Mouse (Mus musculus) urinary bladder, postnatal 4 days (tissue): ENCODE measurements around the gene Herc1.

Source experiments
- DNase-seq, 2 experiments: peaks; one replicate each; pipeline ENCODE4 v3.0.0; 2021 to 2022; ENCODE audit warnings: low spot score in 2 of 2

Gene Herc1

DNA sequence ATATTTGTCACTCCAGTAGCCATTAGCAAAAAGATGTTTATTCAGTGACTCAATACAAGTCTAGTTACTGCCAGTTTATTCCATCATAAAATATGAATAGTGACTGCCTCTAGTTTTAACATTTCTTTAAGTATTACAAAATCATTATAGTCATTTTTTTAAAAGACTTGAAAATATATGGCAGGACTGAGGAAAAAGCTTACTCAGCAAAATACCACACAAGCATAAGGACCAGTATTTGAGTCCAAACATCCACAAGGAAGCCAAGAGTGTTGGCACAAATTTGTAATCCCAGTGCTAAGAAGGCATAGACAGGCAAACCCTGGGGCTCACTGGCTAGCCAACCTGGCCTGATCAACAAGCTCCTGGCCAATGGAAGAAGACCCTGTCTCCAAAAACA lies 143.7 kb downstream of the Herc1 start:
- DNase-seq = no peak

DNA sequence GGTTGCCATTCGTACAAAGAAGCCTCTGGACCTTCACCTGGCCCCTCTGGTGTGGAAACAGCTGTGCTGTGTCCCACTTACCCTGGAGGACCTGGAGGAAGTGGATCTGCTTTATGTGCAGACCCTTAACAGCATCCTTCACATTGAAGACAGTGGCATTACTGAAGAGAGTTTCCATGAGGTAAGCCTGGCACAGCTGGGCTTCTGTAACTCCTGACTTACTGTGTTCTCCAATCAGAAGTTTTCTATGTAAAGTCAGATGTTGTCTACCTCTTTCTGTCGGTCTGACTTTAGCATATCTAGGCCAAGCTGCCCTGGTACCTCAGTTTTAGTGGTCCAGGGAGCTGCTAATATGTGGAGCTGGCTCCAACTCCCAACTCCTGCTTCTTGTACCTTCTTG lies 151.0 kb downstream of the Herc1 start:
- no peak for DNase-seq

DNA sequence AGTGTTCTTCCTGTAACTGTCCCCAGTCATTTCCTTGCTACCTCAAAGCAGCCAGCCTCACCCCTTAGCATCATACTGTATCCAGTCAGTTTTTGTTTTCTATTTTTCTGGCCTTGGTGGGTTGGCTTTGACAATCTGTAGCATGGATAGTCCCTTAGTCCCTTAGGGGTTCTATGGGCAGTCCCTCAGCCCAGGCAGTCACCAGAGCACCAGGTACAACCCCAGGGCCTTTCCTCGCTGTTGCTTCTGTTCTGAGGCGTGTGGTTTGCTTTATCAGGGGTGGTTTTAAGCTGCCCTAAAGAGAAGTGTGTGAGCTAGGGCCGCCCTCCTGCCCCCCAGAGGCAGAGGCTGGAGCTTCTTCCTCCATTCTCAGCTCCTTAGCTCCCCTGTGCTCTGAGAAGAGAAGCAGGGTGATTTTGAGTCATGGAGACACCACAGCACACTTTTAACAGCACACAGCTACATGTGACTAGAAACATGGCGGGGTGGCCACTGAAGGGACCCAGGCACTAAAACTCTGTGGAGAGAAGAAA lies 153.7 kb downstream of the Herc1 start:
- DNase-seq = no peak

DNA sequence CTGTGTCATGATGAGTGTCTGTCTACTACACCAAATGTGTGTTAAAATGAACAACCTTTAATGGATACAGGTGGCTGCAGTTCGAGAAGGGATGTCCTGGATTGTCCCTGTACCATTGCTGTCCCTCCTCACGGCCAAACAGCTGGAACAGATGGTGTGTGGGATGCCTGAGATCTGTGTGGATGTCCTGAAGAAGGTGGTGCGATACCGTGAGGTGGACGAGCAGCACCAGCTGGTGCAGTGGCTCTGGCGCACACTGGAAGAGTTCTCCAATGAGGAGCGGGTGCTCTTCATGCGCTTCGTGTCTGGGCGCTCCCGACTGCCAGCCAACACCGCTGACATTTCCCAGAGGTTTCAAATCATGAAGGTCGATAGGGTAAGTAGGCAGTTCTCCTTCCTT lies 154.3 kb downstream of the Herc1 start:
- DNase-seq = no peak

DNA sequence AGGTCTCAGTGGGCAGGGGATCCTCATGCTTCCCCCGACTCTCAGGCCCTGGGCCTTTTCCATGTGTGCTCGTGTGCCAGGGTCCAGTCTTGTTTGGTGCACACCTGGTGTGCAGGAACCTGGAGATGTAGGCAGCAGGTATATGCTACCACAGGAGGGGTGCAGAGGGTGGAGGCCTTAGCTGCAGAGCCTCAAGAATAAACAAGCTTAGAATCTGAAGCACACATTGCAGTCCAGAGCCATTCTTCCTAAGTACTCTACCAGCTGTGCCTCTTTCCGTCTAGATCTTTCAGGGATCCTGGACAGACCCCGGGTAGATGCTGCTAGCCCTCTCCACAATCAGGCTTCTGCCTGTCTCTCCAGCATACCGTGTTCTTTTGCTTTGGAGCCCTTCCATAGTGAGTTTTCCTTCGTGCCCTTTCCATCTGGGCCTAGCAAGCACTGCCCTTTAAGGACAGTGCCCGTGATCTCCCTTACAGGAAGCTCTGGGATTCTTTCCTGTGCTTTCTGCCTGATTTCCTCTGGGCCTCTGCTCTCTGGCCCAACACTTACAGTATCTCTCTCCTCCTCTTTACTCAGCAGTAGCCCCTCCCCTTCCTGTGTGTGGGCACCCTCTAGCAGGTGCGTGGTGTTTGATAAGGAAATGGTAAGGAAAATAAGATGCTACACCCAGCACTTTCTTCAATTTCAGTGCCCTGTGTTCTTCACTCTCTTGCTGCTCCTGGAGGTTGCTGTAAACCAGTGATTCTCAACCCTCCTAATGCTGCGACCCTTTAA lies 155.1 kb downstream of the Herc1 start:
- no peak for DNase-seq

DNA sequence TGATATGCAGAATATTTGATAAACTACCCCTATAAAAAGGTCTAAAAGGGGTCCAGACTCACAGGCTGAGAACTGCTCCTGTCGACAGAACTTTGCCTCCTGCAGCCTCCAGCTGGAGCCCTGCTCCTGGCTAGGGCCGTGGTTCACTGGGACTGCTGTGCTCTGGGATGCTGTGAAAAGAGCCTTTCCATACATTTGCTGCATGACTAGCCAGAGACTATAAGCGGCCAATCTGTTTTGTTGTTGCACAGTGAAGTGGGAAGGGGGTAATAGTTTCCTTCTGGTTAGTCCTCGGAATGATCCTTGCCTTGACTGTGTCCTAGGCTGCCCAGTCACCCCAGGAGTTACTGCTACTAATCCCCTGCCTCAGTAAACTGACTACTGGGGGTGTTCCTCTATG lies 155.8 kb downstream of the Herc1 start:
- DNase-seq = no peak

DNA sequence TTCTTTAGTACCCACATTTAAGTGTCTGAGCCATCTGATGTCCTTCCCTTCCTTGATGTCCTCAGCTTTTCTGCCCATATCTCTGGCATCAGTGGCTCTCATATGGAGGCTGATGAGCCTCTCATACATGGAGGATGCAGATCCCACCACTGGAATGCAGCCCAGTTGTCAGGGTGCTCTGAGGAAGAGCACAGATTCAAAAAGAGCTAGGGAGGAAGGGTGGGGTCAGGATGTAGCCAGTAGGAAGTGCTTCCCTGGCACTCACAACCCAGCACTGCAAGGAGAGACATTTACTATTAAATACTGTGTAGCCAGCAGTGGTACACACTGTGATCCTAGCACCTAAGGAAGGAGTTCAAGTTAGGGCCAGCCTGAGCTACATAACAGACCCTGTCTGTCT lies 156.2 kb downstream of the Herc1 start:
- DNase-seq = no peak

DNA sequence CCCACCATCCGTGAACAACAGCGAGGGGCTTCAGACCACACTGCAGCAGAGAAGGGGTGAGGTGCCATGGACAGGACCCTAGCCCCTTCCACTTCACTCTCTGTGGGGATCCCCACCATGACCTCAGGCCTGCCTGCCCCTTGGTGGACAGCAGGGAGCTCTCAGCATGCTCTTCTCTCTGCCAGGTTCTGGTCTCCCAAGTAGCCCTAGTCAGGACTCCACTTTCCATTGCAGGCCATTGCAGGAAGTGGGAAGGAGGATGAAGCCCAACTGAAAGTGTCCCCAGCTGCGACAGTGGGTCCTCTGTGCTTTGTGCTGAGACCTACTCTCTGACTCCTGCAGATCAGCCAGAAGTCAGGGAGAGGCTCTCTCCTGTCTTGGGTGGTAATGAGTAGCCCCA lies 157.4 kb downstream of the Herc1 start:
- DNase-seq = no peak

DNA sequence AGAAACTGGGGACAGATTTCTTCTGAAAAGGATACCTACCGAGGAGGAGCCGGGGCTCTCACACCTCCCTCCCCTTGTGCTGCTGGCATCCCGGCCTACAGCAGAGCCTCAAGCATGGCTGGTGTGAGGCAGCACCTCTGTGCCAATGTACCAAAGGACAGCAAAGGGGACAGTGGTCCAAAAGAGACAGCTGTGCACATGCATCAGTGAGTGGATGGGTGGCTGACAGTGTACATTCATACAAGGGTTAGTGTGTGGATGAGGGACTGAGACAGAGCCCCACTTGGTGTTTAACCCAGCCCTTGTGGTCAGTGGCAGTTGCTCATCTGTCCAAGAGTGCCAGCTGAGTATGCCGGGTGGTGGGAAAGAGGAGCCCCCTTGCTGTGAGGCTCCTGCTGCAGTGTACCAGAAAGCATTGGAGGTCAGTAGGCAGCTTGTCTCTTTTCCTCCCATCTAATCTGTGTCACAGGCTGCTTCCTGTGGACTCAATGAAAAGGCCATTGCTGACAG lies 158.7 kb downstream of the Herc1 start:
- no peak for DNase-seq

DNA sequence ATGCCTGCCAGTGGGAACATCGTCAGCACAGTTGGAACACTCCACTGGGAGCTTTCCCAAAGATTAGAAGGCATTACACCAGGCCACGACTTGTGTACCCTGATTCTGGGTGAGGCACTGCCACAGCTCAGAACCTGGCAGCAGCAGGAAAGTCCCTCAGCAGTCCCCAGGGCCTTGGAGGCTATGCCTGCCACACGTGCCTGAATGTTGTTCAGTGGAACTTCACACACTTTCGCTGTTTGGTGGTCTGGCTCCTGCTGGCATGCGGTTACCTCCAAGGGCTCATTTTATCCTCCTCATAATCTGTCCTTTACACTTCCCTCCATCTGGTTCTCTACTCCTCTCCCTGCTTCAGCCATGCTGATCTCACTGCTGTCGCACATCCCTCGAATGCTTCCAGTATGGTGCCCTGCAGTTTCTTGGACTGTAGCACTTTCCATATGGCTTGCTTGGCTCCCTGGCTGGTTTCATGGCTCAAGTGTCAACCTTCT lies 160.1 kb downstream of the Herc1 start:
- no peak for DNase-seq

DNA sequence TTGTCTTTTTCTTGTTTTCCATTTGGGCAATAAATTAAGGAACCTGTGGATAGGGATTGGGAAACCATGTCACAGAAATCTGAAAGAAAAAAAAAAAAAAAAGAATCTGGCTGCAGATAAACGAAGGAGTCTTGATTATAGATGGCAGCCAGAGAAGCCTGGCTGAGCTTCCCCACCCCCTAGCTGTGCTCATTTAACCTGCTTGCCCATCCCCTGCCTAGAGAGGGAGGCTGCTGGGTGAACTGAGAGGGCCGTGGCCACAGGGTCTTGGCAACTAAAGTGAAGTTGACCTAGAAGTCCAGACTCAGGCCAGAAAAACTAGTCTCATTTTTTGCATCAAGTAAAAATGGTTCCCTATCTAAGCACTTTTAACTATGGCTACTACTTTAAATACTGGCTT lies 160.7 kb downstream of the Herc1 start:
- DNase-seq = no peak

DNA sequence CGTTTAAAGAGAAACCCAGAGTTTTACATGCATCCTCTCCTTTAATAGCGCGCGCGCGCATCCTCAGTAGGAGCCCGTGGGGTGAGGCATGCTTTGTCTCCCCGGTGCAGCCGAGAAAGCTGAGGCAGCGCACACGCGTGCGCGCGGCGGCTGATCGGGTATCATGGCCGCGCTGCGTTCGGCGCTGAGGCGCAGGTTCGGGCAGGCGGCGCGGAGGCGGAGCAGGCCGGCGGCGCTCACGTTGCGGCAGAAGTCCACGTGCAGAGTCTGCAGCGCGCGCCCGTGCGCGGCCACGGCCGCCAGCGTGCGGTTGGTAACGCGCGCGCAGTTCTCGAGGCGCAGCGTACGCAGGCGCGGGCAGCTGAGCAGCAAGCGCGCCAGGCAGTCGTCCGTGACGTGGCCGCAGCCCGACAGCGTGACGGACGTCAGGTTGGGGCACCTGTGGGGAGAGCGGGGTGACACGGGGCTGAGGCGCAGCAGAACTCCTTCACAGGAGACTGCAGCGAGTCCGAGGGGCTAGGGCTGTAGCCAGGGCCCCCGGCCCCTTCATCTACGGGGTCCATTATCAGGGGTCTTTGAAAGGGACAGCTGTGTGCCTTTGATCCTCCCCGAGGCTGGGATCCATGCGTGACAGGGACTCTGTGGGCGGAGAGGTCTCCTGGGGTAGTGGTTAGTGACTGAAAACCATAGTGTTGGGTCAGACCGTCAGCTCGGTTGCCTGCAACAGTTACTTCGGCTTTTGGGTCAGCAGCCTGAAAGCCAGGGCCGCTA lies 161.5 kb downstream of the Herc1 start:
- DNase-seq = peak; percentile 94 to 95

DNA sequence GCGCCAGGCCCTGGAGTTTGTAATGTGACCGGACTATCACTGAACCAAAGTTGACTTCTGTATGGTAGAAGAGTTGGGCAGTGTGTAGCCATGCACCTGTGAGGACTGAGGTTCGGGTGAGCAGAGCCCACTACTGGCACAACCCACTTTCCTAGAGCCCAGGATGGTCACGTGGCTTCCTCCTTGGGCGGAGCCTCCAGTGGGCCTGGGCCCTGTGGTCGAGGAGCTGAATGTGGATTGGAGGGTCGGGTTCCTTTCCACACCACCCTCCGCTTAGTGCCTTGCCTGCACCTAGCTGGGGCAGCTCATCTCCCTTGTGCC lies 162.1 kb downstream of the Herc1 start:
- DNase-seq = peak; percentile 82 to 87

DNA sequence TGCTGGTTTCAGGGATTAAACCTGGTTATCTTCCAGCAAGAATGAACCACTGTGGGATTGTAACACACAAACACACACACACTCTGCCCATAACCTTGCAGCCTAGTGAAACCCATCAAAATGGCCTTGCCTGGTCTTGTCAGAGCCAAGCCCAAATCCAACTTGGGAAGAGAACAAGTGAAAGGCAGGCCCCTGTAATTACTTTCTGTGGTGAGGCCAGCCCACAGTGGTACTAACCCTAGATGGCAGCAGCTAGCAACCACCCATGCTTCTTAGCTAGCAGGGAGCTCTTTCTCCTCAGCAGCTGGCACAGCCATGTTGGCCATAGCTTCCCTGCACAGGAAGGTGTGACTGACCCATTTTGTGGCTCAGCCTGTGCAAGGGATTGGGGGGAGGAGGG lies 162.9 kb downstream of the Herc1 start:
- DNase-seq = no peak

DNA sequence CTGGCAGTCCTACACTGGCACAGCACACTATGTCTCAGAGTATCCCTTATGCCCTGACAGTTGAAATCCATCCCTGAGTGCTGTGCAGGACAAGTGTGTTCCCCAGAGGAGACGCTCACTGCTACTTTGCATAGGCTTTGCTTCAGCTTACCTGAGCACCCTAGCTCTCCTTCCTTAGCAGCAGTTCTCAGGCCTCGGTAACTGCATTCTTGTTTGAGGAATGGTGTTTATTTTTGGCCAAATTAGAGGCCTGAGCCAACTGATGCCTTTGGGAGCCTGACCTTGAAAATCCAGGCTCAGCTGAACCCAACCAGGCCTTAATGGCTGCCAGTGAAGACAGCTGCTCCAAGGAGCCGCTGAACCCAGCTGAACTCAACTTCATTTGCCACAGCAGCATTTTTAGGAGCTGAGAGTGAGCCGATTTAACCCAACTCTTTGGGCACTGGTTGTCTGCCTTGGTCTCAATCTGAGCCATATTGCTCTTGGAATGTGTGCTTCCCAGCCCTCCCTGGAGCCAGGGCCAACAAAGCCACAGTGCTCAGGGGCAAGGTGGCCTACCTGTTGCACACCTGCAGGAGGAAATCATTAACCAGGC lies 163.5 kb downstream of the Herc1 start:
- DNase-seq = no peak

DNA sequence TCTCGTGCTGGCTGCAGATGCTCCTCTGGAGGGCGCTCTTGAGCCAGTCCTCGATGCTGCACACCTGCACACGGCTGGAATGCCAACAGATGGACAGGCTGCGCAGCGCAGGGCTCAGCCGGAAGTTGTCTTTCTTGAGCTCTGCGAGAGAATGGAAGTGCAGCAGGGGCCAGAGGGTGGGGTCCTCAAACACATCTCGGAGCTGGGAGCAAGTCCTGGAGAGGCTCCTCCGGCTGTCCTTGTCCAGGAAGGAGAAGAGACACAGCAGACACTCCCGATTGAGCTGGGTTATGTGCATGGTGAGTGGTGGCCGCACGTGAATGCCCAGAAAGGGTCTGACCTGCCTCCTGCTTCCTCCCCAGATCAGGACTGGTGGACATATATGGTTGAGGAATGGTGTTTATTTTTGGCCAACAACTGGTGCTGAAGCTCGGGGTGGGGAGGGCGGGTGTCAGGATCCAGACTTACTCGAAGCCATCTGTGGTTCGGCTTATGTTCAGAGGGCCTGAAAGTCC lies 164.1 kb downstream of the Herc1 start, which contains the start of gene Fbxl22:
Gene Fbxl22, minus strand, starts transcription at position 338 of the 515 bp plus-strand sequence.
- peak; percentile 61 to 68 for DNase-seq

DNA sequence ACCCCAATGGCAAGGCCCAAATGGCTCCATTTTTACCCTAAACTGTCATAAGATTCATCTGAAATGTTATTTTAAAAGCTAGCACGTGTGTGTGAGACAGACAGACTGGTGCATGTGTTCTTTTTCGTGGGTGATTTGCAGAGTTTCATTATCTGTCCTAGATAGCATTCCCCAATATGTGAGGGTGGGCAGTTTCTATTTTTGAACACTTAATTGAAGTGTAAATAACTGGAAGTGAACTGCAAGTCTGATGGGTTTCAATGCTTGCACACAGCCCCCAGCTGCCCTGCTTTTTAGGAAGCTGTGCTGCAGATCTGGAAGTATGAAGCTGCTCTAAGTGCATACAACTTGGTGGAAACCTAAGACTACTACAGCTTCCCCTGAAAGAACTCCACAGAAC lies 164.9 kb downstream of the Herc1 start:
- DNase-seq = no peak

DNA sequence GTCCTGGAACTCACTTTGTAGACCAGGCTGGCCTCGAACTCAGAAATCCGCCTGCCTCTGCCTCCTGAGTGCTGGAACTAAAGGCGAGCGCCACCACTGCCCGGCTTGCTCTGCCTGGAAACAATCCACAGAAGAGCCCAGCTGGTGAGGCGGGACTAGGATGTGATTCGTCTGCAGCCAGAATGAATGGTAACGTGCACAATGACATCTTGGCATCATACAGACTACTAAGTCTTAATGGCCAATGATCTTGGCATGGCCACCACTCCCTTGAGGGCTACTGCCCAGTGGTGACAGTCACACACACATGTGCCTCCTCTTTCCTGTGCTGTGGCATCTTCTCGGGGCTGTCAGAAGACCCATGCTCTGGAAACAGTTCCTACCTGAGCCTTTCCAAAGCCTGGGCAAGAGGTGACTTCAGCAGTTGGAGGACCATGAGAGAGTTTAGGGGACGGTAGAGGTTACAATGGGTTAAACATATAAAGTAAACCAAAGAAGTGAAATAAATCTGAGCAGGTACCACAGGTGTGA lies 165.5 kb downstream of the Herc1 start:
- DNase-seq = no peak

DNA sequence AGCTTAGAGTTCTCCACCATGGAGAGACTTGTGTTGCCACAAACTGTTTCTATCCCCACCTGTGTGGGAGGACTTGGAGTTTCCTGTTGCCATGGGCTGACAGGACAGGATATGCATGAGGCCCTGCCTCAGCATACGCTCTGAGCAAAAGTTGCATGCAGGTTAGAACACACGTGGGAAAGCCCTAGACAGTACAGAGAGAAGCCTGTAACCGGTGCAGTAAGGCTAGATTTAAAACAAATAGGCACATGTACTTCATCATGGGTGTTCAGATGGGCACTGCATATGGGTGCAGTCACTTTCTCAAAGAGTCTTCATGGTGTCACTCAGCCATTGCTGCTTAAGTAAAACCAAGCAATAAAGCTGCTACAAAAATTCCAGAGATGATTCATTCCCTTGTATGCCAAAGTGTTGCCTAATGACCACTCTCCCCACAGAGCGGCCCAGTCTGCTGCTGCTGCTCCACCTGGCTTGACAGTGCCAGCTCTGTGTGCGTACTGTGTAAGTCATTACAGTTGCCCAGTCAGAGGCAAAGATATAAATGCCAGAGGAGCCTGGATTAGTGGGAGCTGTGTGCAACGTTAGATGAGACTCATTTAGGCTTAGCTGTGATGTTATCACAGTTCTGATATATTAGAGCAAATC lies 166.2 kb downstream of the Herc1 start:
- DNase-seq = no peak

DNA sequence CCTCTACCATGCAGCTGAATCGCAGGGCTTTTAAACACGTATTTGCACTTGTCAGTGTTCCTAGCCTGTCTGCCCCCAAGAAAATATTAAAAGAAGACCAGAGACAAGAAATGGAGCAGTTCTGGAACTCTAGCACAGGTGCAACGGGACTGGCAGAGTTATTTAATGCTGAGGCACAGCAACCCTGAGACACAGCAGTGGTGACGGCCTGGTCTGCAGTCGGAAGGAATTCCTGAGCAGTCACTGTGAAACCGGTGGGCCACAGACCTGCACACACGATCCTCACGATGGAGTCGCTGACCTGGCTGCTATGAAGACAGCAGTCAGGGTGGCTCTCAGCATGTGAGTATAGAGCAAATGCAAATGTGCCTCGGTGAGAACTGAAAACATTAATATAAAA lies 167.5 kb downstream of the Herc1 start:
- DNase-seq = no peak

DNA sequence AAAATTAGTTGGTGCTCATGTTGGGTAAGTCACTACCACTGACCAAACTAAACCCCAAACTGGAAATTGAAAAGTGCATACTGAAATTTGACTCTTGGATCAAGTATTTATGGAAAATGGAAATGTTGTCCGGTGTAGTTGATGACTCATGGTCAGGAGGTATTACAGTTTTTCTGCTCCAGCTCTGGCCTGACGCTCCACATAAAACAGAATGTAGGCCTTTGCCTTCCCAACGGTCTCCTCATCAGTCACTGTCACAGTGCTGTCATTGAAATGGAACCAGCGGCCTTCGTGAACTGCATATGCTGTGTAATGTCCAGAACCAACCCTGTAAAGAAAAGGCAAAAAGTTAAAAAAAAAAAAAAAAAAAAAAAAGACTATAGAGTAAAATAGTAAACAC lies 168.0 kb downstream of the Herc1 start:
- DNase-seq = no peak
